Mouse (Mus musculus) heart, adult 2 months (tissue): ENCODE results near the gene Trio.

ENCODE experiments used
- CTCF ChIP-seq: fragments of 200-600 bp; IDR thresholded peaks from 2 replicates; pipeline ENCODE4 v1.8.1; 2022; ENCODE audit warnings: antibody characterized with exemption, mild to moderate bottlenecking, moderate library complexity
- EP300 ChIP-seq: fragments of 200-500 bp; IDR thresholded peaks from 2 replicates; pipeline ENCODE4 v1.6.1; 2011; ENCODE audit warnings: low read depth, low read length, control low read depth; ENCODE audit not compliant: insufficient read depth
- POLR2A ChIP-seq: fragments of 200-500 bp; IDR thresholded peaks from 2 replicates; pipeline ENCODE4 v1.6.1; 2011; ENCODE audit warnings: mild to moderate bottlenecking, low read depth, low read length, control low read depth; ENCODE audit not compliant: insufficient read depth

GRCm38 (mm10) chr15:28029371-28029770 lies 3.7 kb upstream of the Trio start:
- TF ChIP-seq CTCF (no peak), POLR2A (no peak), EP300 (no peak)
